Mouse (Mus musculus): ENCODE results near the gene Lbhd2. TPM values are rescaled to one million over a fixed set of nuclear protein-coding genes. Genes with fewer than 3 reads are reported as not detected.
A peak's percentile ranks its signal among the peaks of the same experiment; 100 is the strongest.

Gene Lbhd2
- polyA plus RNA-seq, 1 experiment from 2014 or later, result 14.3 TPM

GRCm38 (mm10) chr12:111422852-111423251 is 16.2 kb downstream of the Lbhd2 start:
- H3K27me3 ChIP-seq (ENCODE audit: insufficient read depth, low read length), result peaks cover 5% of the 10 kb centered on the region; the same call in 1 of the 2 replicates
- H3K27ac ChIP-seq, result no peak overlapping the region
- no peak overlapping the region for H3K4me2 ChIP-seq (ENCODE audit: low read length)
- H3K36me3 ChIP-seq (ENCODE audit: insufficient read depth, low read length), result no peaks in the 10 kb centered on the region
- no peaks in the 10 kb centered on the region; the same call in 1 of the 2 replicates for H3K4me1 ChIP-seq (replicated peaks; ENCODE audit: insufficient read depth, low read length)
- DNase-seq (ENCODE audit: low spot score) (no peak), ATAC-seq (replicated peaks; ENCODE audit: low FRiP score, low read depth) (peak; percentile 42)
- H3K9ac ChIP-seq (ENCODE audit: low read depth, low read length), result no peak overlapping the region
- no peak overlapping the region for H3K4me3 ChIP-seq (replicated peaks; ENCODE audit: low read depth, low read length)
- H3K9me3 ChIP-seq (replicated peaks; ENCODE audit: low read length), result no peaks in the 10 kb centered on the region
- TF ChIP-seq CTCF (IDR thresholded peaks at IDR 0.05; ENCODE audit: low read depth), result no peak
- 71% methylated on average over 5 of the region's 5 CpGs for WGBS

GRCm38 (mm10) chr12:111423570-111424129 is 17.0 kb downstream of the Lbhd2 start:
- Histone ChIP-seq H3K36me3 (ENCODE audit: insufficient read depth, low read length) (no peaks in the 10 kb centered on the region), H3K27ac (no peak overlapping the region), H3K4me1 (replicated peaks; ENCODE audit: insufficient read depth, low read length) (peaks cover 3% of the 10 kb centered on the region; the same call in 1 of the 2 replicates), H3K9me3 (replicated peaks; ENCODE audit: low read length) (no peaks in the 10 kb centered on the region), H3K4me3 (replicated peaks; ENCODE audit: low read depth, low read length) (0 out of 2 replicates have a peak overlapping the region, but pooled peaks have one; percentile 1), H3K27me3 (ENCODE audit: insufficient read depth, low read length) (peaks cover 5% of the 10 kb centered on the region; the same call in 1 of the 2 replicates), H3K4me2 (ENCODE audit: low read length) (peak overlapping the region; percentile 28), H3K9ac (ENCODE audit: low read depth, low read length) (no peak overlapping the region)
- no peak for DNase-seq (ENCODE audit: low spot score)
- 22% methylated on average over 43 of the region's 43 CpGs for WGBS
- ATAC-seq (replicated peaks; ENCODE audit: low FRiP score, low read depth), result no peak
- TF ChIP-seq CTCF (IDR thresholded peaks at IDR 0.05; ENCODE audit: low read depth), result no peak

- no peak for ATAC-seq (replicated peaks; ENCODE audit: low FRiP score, low read depth)
- WGBS, result 24% methylated on average over 9 of the region's 9 CpGs
- TF ChIP-seq CTCF (IDR thresholded peaks at IDR 0.05; ENCODE audit: low read depth), result no peak
- Histone ChIP-seq H3K9ac (ENCODE audit: low read depth, low read length) (no peak overlapping the region), H3K36me3 (ENCODE audit: insufficient read depth, low read length) (no peaks in the 10 kb centered on the region), H3K27me3 (ENCODE audit: insufficient read depth, low read length) (peaks cover 5% of the 10 kb centered on the region; the same call in 1 of the 2 replicates), H3K4me3 (replicated peaks; ENCODE audit: low read depth, low read length) (no peak overlapping the region), H3K4me1 (replicated peaks; ENCODE audit: insufficient read depth, low read length) (peaks cover 5% of the 10 kb centered on the region; the same call in 1 of the 2 replicates), H3K4me2 (ENCODE audit: low read length) (no peak overlapping the region), H3K27ac (no peak overlapping the region), H3K9me3 (replicated peaks; ENCODE audit: low read length) (no peaks in the 10 kb centered on the region)
- DNase-seq (ENCODE audit: low spot score), result no peak
Measured at GRCm38 (mm10) chr12:111424547-111424946, 17.9 kb downstream of the Lbhd2 start.

- ATAC-seq (replicated peaks; ENCODE audit: low FRiP score, low read depth), result 0 out of 2 replicates have a peak, but pooled peaks have one; percentile 40
- peaks cover 5% of the 10 kb centered on the region; the same call in 1 of the 2 replicates for H3K27me3 ChIP-seq (ENCODE audit: insufficient read depth, low read length)
- H3K36me3 ChIP-seq (ENCODE audit: insufficient read depth, low read length), result no peaks in the 10 kb centered on the region
- peak; percentile 91 for TF ChIP-seq CTCF (IDR thresholded peaks at IDR 0.05; ENCODE audit: low read depth)
- peaks cover 12% of the 10 kb centered on the region for H3K4me1 ChIP-seq (replicated peaks; ENCODE audit: insufficient read depth, low read length)
- no peaks in the 10 kb centered on the region for H3K9me3 ChIP-seq (replicated peaks; ENCODE audit: low read length)
- no peak overlapping the region for H3K4me3 ChIP-seq (replicated peaks; ENCODE audit: low read depth, low read length)
- 2% methylated on average over 15 of the region's 15 CpGs for WGBS
- peak; percentile 93 for DNase-seq (ENCODE audit: low spot score)
- no peak overlapping the region for H3K9ac ChIP-seq (ENCODE audit: low read depth, low read length)
- no peak overlapping the region for H3K27ac ChIP-seq
- H3K4me2 ChIP-seq (ENCODE audit: low read length), result no peak overlapping the region
Measured at GRCm38 (mm10) chr12:111425258-111425657, 18.6 kb downstream of the Lbhd2 start.

GRCm38 (mm10) chr12:111425789-111426460 is 19.3 kb downstream of the Lbhd2 start:
- ATAC-seq (replicated peaks; ENCODE audit: low FRiP score, low read depth) (0 out of 2 replicates have a peak, but pooled peaks have one; percentile 16), DNase-seq (ENCODE audit: low spot score) (peak; percentile 94)
- Histone ChIP-seq H3K36me3 (ENCODE audit: insufficient read depth, low read length) (no peaks in the 10 kb centered on the region), H3K9me3 (replicated peaks; ENCODE audit: low read length) (no peaks in the 10 kb centered on the region), H3K27me3 (ENCODE audit: insufficient read depth, low read length) (peaks cover 5% of the 10 kb centered on the region; the same call in 1 of the 2 replicates), H3K4me3 (replicated peaks; ENCODE audit: low read depth, low read length) (no peak overlapping the region), H3K9ac (ENCODE audit: low read depth, low read length) (no peak overlapping the region), H3K27ac (no peak overlapping the region), H3K4me2 (ENCODE audit: low read length) (no peak overlapping the region), H3K4me1 (replicated peaks; ENCODE audit: insufficient read depth, low read length) (peaks cover 19% of the 10 kb centered on the region)
- TF ChIP-seq CTCF (IDR thresholded peaks at IDR 0.05; ENCODE audit: low read depth), result peak; percentile 98
- WGBS, result 18% methylated on average over 29 of the region's 29 CpGs

- 42% methylated on average over 12 of the region's 12 CpGs for WGBS
- TF ChIP-seq CTCF (IDR thresholded peaks at IDR 0.05; ENCODE audit: low read depth), result peak; percentile 41
- Histone ChIP-seq H3K4me3 (replicated peaks; ENCODE audit: low read depth, low read length) (no peak overlapping the region), H3K9me3 (replicated peaks; ENCODE audit: low read length) (no peaks in the 10 kb centered on the region), H3K27ac (no peak overlapping the region), H3K27me3 (ENCODE audit: insufficient read depth, low read length) (peaks cover 1% of the 10 kb centered on the region; the same call in 1 of the 2 replicates), H3K4me2 (ENCODE audit: low read length) (no peak overlapping the region), H3K9ac (ENCODE audit: low read depth, low read length) (no peak overlapping the region), H3K4me1 (replicated peaks; ENCODE audit: insufficient read depth, low read length) (peaks cover 34% of the 10 kb centered on the region), H3K36me3 (ENCODE audit: insufficient read depth, low read length) (no peaks in the 10 kb centered on the region)
- peak; percentile 77 for DNase-seq (ENCODE audit: low spot score)
- no peak for ATAC-seq (replicated peaks; ENCODE audit: low FRiP score, low read depth)
Measured at GRCm38 (mm10) chr12:111427438-111428113, 21.0 kb downstream of the Lbhd2 start.

All from kidney, postnatal 0 days (tissue).